Mouse (Mus musculus) liver, embryonic 12.5 days (tissue): Measurements from ENCODE around the gene Catsper1. TPM values are rescaled to one million over a fixed set of nuclear protein-coding genes. Genes with fewer than 3 reads are reported as not detected.

Experiments
- ATAC-seq: fragments of 200-750 bp; cut with Nextera tagmentation; 2 replicates; pipeline ENCODE4 v1.8.0; 2017; ENCODE audit warnings: moderate number of reproducible peaks, mild to moderate bottlenecking, moderate library complexity
- H3K27ac ChIP-seq: fragments of 300-500 bp; sonication (generic); 2 replicates; pipeline ENCODE4 v1.5.1; 2016; ENCODE audit warnings: mild to moderate bottlenecking
- H3K27me3 ChIP-seq: fragments of 300-500 bp; sonication (generic); replicated peaks from 2 replicates; pipeline ENCODE4 v1.6.1; 2016; ENCODE audit warnings: mild to moderate bottlenecking, moderate library complexity
- H3K36me3 ChIP-seq: fragments of 300-500 bp; sonication (generic); 2 replicates; pipeline ENCODE4 v1.6.1; 2016; ENCODE audit warnings: mild to moderate bottlenecking, moderate library complexity
- H3K4me1 ChIP-seq: fragments of 300-500 bp; sonication (generic); 2 replicates; pipeline ENCODE4 v1.6.1; 2016
- H3K4me2 ChIP-seq: fragments of 300-500 bp; sonication (generic); 2 replicates; pipeline ENCODE4 v1.6.1; 2016; ENCODE audit warnings: mild to moderate bottlenecking, moderate library complexity
- H3K4me3 ChIP-seq: fragments of 300-500 bp; sonication (generic); 2 replicates; pipeline ENCODE4 v1.5.1; 2016; ENCODE audit warnings: mild to moderate bottlenecking, moderate library complexity
- H3K9ac ChIP-seq: fragments of 300-500 bp; sonication (generic); 2 replicates; pipeline ENCODE4 v1.6.1; 2016; ENCODE audit warnings: mild to moderate bottlenecking, moderate library complexity
- H3K9me3 ChIP-seq: fragments of 300-500 bp; sonication (generic); replicated peaks from 2 replicates; pipeline ENCODE4 v1.6.1; 2016; ENCODE audit warnings: mild to moderate bottlenecking, moderate library complexity
- WGBS: fragments of 180-500 bp; shearing (Covaris S2); methylation state at CpG from one replicate; pipeline ENCODE4 v1.1.7; 2016; ENCODE audit not compliant: insufficient replicate concordance; 5-methylcytosine and 5-hydroxymethylcytosine counted together
- polyA plus RNA-seq: library from polyadenylated mRNA; unstranded; fragments of >200 nt; fragmentation: Nextera tagmentation; extraction: Ambion mirVana; gene quantifications from 2 replicates; pipeline ENCODE4 v1.2.1, GENCODE M21; 2016

Catsper1 gene
- polyA plus RNA-seq, 1 experiment from 2014 or later, result not detected

- Histone ChIP-seq H3K4me2 (no peak overlapping the region), H3K4me1 (peaks cover 32% of the 10 kb centered on the region), H3K9ac (no peak overlapping the region), H3K36me3 (peaks cover 24% of the 10 kb centered on the region), H3K27ac (no peak overlapping the region), H3K9me3 (no peaks in the 10 kb centered on the region), H3K4me3 (no peak overlapping the region), H3K27me3 (no peaks in the 10 kb centered on the region)
- 82% methylated on average over 2 of the region's 2 CpGs for WGBS
- no peak for ATAC-seq
Observed at GRCm38 (mm10) chr19:5362186-5362585, 26.6 kb downstream of the Catsper1 start.

- H3K36me3 ChIP-seq, result peaks cover 37% of the 10 kb centered on the region
- no peaks in the 10 kb centered on the region for H3K9me3 ChIP-seq
- H3K4me3 ChIP-seq, result no peak overlapping the region
- no peak overlapping the region for H3K27ac ChIP-seq
- ATAC-seq, result no peak
- no peak overlapping the region for H3K4me2 ChIP-seq
- 79% methylated on average over 2 of the region's 2 CpGs for WGBS
- no peaks in the 10 kb centered on the region for H3K27me3 ChIP-seq
- peaks cover 48% of the 10 kb centered on the region for H3K4me1 ChIP-seq
- H3K9ac ChIP-seq, result no peak overlapping the region
Observed at GRCm38 (mm10) chr19:5364124-5364523, 28.6 kb downstream of the Catsper1 start.

GRCm38 (mm10) chr19:5365751-5366150 is 30.2 kb downstream of the Catsper1 start:
- Histone ChIP-seq H3K27ac (peak overlapping the region; percentile 92), H3K36me3 (peaks cover 53% of the 10 kb centered on the region), H3K9me3 (no peaks in the 10 kb centered on the region), H3K4me2 (peak overlapping the region; percentile 96), H3K4me3 (peak overlapping the region; percentile 79), H3K4me1 (peaks cover 48% of the 10 kb centered on the region), H3K9ac (peak overlapping the region; percentile 91), H3K27me3 (no peaks in the 10 kb centered on the region)
- no peak for ATAC-seq
- 5% methylated on average over 11 of the region's 11 CpGs for WGBS

- H3K36me3 ChIP-seq, result peaks cover 58% of the 10 kb centered on the region
- peak within 1 kb of the TSS; percentile 92 for H3K27ac ChIP-seq
- H3K4me3 ChIP-seq, result peak within 1 kb of the TSS; percentile 79
- H3K4me2 ChIP-seq, result peak within 1 kb of the TSS; percentile 96
- ATAC-seq, result peak; percentile 93
- under 1% methylated on average over 77 of the region's 92 CpGs for WGBS
- peaks cover 48% of the 10 kb centered on the region for H3K4me1 ChIP-seq
- H3K9me3 ChIP-seq, result no peaks in the 10 kb centered on the region
- H3K27me3 ChIP-seq, result no peaks in the 10 kb centered on the region
- H3K9ac ChIP-seq, result peak within 1 kb of the TSS; percentile 91
Observed at GRCm38 (mm10) chr19:5366175-5367052, 30.9 kb downstream of the Catsper1 start, which contains the start of gene Eif1ad. Gene Eif1ad (plus strand): TSS chr19:5366741.

GRCm38 (mm10) chr19:5367053-5367359 is 31.5 kb downstream of the Catsper1 start, which contains the start of gene Banf1:
Gene Banf1 (minus strand): TSS chr19:5367168.
- ATAC-seq, result peak; percentile 8
- Histone ChIP-seq H3K9me3 (no peaks in the 10 kb centered on the region), H3K27me3 (no peaks in the 10 kb centered on the region), H3K4me3 (peak within 1 kb of the TSS; percentile 79), H3K4me1 (peaks cover 48% of the 10 kb centered on the region), H3K9ac (peak within 1 kb of the TSS; percentile 91), H3K36me3 (peaks cover 64% of the 10 kb centered on the region), H3K4me2 (peak within 1 kb of the TSS; percentile 96), H3K27ac (peak within 1 kb of the TSS; percentile 92)
- under 1% methylated on average over 33 of the region's 33 CpGs for WGBS

- H3K4me3 ChIP-seq, result peak overlapping the region; percentile 79
- H3K9me3 ChIP-seq, result no peaks in the 10 kb centered on the region
- H3K4me2 ChIP-seq, result peak overlapping the region; percentile 96
- H3K9ac ChIP-seq, result peak overlapping the region; percentile 91
- no peaks in the 10 kb centered on the region for H3K27me3 ChIP-seq
- H3K27ac ChIP-seq, result peak overlapping the region; percentile 92
- 8% methylated on average over 11 of the region's 11 CpGs for WGBS
- peaks cover 48% of the 10 kb centered on the region for H3K4me1 ChIP-seq
- peaks cover 68% of the 10 kb centered on the region for H3K36me3 ChIP-seq
- no peak for ATAC-seq
Observed at GRCm38 (mm10) chr19:5367455-5367854, 31.9 kb downstream of the Catsper1 start.

- no peak overlapping the region for H3K9ac ChIP-seq
- H3K27ac ChIP-seq, result no peak overlapping the region
- peaks cover 20% of the 10 kb centered on the region for H3K4me1 ChIP-seq
- H3K4me2 ChIP-seq, result no peak overlapping the region
- 79% methylated on average over 3 of the region's 3 CpGs for WGBS
- ATAC-seq, result no peak
- H3K9me3 ChIP-seq, result no peaks in the 10 kb centered on the region
- H3K4me3 ChIP-seq, result no peak overlapping the region
- H3K27me3 ChIP-seq, result no peaks in the 10 kb centered on the region
- peaks cover 56% of the 10 kb centered on the region for H3K36me3 ChIP-seq
Observed at GRCm38 (mm10) chr19:5370932-5371331, 35.4 kb downstream of the Catsper1 start.

GRCm38 (mm10) chr19:5372724-5373123 is 37.2 kb downstream of the Catsper1 start:
- Histone ChIP-seq H3K27me3 (no peaks in the 10 kb centered on the region), H3K9me3 (no peaks in the 10 kb centered on the region), H3K4me3 (no peak overlapping the region), H3K4me1 (peaks cover 11% of the 10 kb centered on the region), H3K9ac (no peak overlapping the region), H3K4me2 (no peak overlapping the region), H3K27ac (no peak overlapping the region), H3K36me3 (peaks cover 63% of the 10 kb centered on the region)
- WGBS, result 86% methylated on average over 7 of the region's 7 CpGs
- no peak for ATAC-seq

- no peak overlapping the region for H3K4me3 ChIP-seq
- H3K27me3 ChIP-seq, result no peaks in the 10 kb centered on the region
- no peak overlapping the region for H3K27ac ChIP-seq
- H3K4me1 ChIP-seq, result no peaks in the 10 kb centered on the region
- peaks cover 64% of the 10 kb centered on the region for H3K36me3 ChIP-seq
- WGBS, result 69% methylated on average over 4 of the region's 4 CpGs
- no peak overlapping the region for H3K9ac ChIP-seq
- no peak overlapping the region for H3K4me2 ChIP-seq
- ATAC-seq, result no peak
- no peaks in the 10 kb centered on the region for H3K9me3 ChIP-seq
Observed at GRCm38 (mm10) chr19:5374177-5374576, 38.6 kb downstream of the Catsper1 start.

- 76% methylated on average over 4 of the region's 4 CpGs for WGBS
- Histone ChIP-seq H3K4me1 (no peaks in the 10 kb centered on the region), H3K36me3 (peaks cover 64% of the 10 kb centered on the region), H3K4me2 (no peak overlapping the region), H3K4me3 (no peak overlapping the region), H3K9ac (no peak overlapping the region), H3K27ac (no peak overlapping the region), H3K27me3 (no peaks in the 10 kb centered on the region), H3K9me3 (no peaks in the 10 kb centered on the region)
- ATAC-seq, result no peak
Observed at GRCm38 (mm10) chr19:5374748-5375147, 39.2 kb downstream of the Catsper1 start.

- no peaks in the 10 kb centered on the region for H3K9me3 ChIP-seq
- no peak for ATAC-seq
- peaks cover 65% of the 10 kb centered on the region for H3K36me3 ChIP-seq
Observed at GRCm38 (mm10) chr19:5377446-5377845, 41.9 kb downstream of the Catsper1 start.

GRCm38 (mm10) chr19:5383326-5383725 is 47.8 kb downstream of the Catsper1 start:
- ATAC-seq, result no peak
- Histone ChIP-seq H3K27me3 (no peaks in the 10 kb centered on the region), H3K36me3 (peaks cover 84% of the 10 kb centered on the region), H3K4me1 (peaks cover 19% of the 10 kb centered on the region), H3K9ac (no peak overlapping the region), H3K4me3 (no peak overlapping the region), H3K4me2 (no peak overlapping the region), H3K27ac (no peak overlapping the region), H3K9me3 (no peaks in the 10 kb centered on the region)
- 87% methylated on average over 12 of the region's 12 CpGs for WGBS

More at GRCm38 (mm10) chr19:5377446-5377845, 41.9 kb downstream of the Catsper1 start:
- no peak overlapping the region for H3K4me2 ChIP-seq
- H3K4me1 ChIP-seq, result no peaks in the 10 kb centered on the region
- WGBS, result 72% methylated on average over 1 of the region's 1 CpGs
- H3K9ac ChIP-seq, result no peak overlapping the region
- no peak overlapping the region for H3K27ac ChIP-seq
- H3K27me3 ChIP-seq, result no peaks in the 10 kb centered on the region
- H3K4me3 ChIP-seq, result no peak overlapping the region
